Mouse (Mus musculus) lung, embryonic 15.5 days (tissue): ENCODE measurements around the gene Mettl7b. TPM values are rescaled to one million over a fixed set of nuclear protein-coding genes. Genes with fewer than 3 reads are reported as not detected.

Source experiments
- ATAC-seq: fragments of 200-750 bp; cut with Nextera tagmentation; 2 replicates; pipeline ENCODE4 v1.8.0; 2017; ENCODE audit warnings: moderate number of reproducible peaks, borderline replicate concordance; ENCODE audit not compliant: low FRiP score, low TSS enrichment; ENCODE audit errors: extremely low read depth
- H3K27ac ChIP-seq: fragments of 300-500 bp; sonication (generic); 2 replicates; pipeline ENCODE4 v1.5.1; 2015; ENCODE audit warnings: moderate library complexity, mild to moderate bottlenecking, inconsistent platforms
- H3K27me3 ChIP-seq: fragments of 300-500 bp; sonication (generic); 2 replicates; pipeline ENCODE4 v1.6.1; 2015; ENCODE audit warnings: inconsistent platforms
- H3K36me3 ChIP-seq: fragments of 300-500 bp; sonication (generic); 2 replicates; pipeline ENCODE4 v1.6.1; 2015; ENCODE audit warnings: inconsistent platforms
- H3K4me1 ChIP-seq: fragments of 300-500 bp; sonication (generic); 2 replicates; pipeline ENCODE4 v1.6.1; 2015; ENCODE audit warnings: inconsistent platforms
- H3K4me2 ChIP-seq: fragments of 300-500 bp; sonication (generic); 2 replicates; pipeline ENCODE4 v1.6.1; 2015; ENCODE audit warnings: inconsistent platforms, mild to moderate bottlenecking, moderate library complexity
- H3K4me3 ChIP-seq: fragments of 300-500 bp; sonication (generic); 2 replicates; pipeline ENCODE4 v1.5.1; 2015; ENCODE audit warnings: mild to moderate bottlenecking, inconsistent platforms
- H3K9ac ChIP-seq: fragments of 300-500 bp; sonication (generic); 2 replicates; pipeline ENCODE4 v1.6.1; 2015; ENCODE audit warnings: inconsistent platforms
- H3K9me3 ChIP-seq: fragments of 300-500 bp; sonication (generic); 2 replicates; pipeline ENCODE4 v1.6.1; 2016; ENCODE audit warnings: inconsistent platforms
- WGBS: fragments of 180-500 bp; shearing (Covaris S2); methylation state at CpG from one replicate; pipeline ENCODE4 v1.1.7; 2015; 5-methylcytosine and 5-hydroxymethylcytosine counted together
- polyA plus RNA-seq: library from polyadenylated mRNA; unstranded; fragments of >200 nt; fragmentation: Nextera tagmentation; extraction: Ambion mirVana; gene quantifications from 2 replicates; pipeline ENCODE4 v1.2.1, GENCODE M21; 2015

The Mettl7b gene
- polyA plus RNA-seq, 1 experiment from 2014 or later: not detected

GRCm38 (mm10) chr10:128938974-128939373 lies 21.8 kb downstream of the Mettl7b start:
- H3K36me3 ChIP-seq: no peaks in the 10 kb centered on the region
- H3K4me1 ChIP-seq: peaks cover 5% of the 10 kb centered on the region
- 42% methylated on average over 5 of the region's 5 CpGs for WGBS
- no peak for ATAC-seq
- no peak overlapping the region for H3K4me2 ChIP-seq
- H3K27me3 ChIP-seq: peaks cover 24% of the 10 kb centered on the region
- no peak overlapping the region for H3K27ac ChIP-seq
- no peak overlapping the region for H3K4me3 ChIP-seq
- H3K9me3 ChIP-seq: no peaks in the 10 kb centered on the region
- no peak overlapping the region for H3K9ac ChIP-seq

GRCm38 (mm10) chr10:128938457-128938856 lies 22.3 kb downstream of the Mettl7b start:
- no peak overlapping the region for H3K27ac ChIP-seq
- 78% methylated on average over 9 of the region's 9 CpGs for WGBS
- peaks cover 10% of the 10 kb centered on the region for H3K4me1 ChIP-seq
- no peaks in the 10 kb centered on the region for H3K36me3 ChIP-seq
- H3K4me3 ChIP-seq: no peak overlapping the region
- H3K27me3 ChIP-seq: peaks cover 30% of the 10 kb centered on the region
- H3K9ac ChIP-seq: no peak overlapping the region
- H3K4me2 ChIP-seq: no peak overlapping the region
- ATAC-seq: no peak
- no peaks in the 10 kb centered on the region for H3K9me3 ChIP-seq

- 56% methylated on average over 12 of the region's 12 CpGs for WGBS
- Histone ChIP-seq H3K4me3 (no peak overlapping the region), H3K4me1 (peaks cover 13% of the 10 kb centered on the region), H3K27me3 (peaks cover 36% of the 10 kb centered on the region), H3K9ac (no peak overlapping the region), H3K36me3 (no peaks in the 10 kb centered on the region), H3K27ac (no peak overlapping the region), H3K4me2 (no peak overlapping the region), H3K9me3 (no peaks in the 10 kb centered on the region)
- ATAC-seq: no peak
Measured at GRCm38 (mm10) chr10:128937756-128938390, 22.9 kb downstream of the Mettl7b start.

- Histone ChIP-seq H3K27me3 (peaks cover 55% of the 10 kb centered on the region), H3K4me1 (peaks cover 13% of the 10 kb centered on the region), H3K4me2 (no peak overlapping the region), H3K36me3 (no peaks in the 10 kb centered on the region), H3K9me3 (no peaks in the 10 kb centered on the region), H3K27ac (no peak overlapping the region), H3K4me3 (no peak overlapping the region), H3K9ac (no peak overlapping the region)
- no peak for ATAC-seq
- 69% methylated on average over 8 of the region's 8 CpGs for WGBS
Measured at GRCm38 (mm10) chr10:128935826-128936440, 24.9 kb downstream of the Mettl7b start.

GRCm38 (mm10) chr10:128934997-128935787 lies 25.6 kb downstream of the Mettl7b start:
- H3K4me1 ChIP-seq: peaks cover 13% of the 10 kb centered on the region
- H3K9me3 ChIP-seq: no peaks in the 10 kb centered on the region
- no peak overlapping the region for H3K27ac ChIP-seq
- H3K36me3 ChIP-seq: no peaks in the 10 kb centered on the region
- no peak overlapping the region for H3K4me3 ChIP-seq
- WGBS: 64% methylated on average over 7 of the region's 7 CpGs
- no peak overlapping the region for H3K4me2 ChIP-seq
- no peak for ATAC-seq
- peaks cover 58% of the 10 kb centered on the region for H3K27me3 ChIP-seq
- no peak overlapping the region for H3K9ac ChIP-seq

GRCm38 (mm10) chr10:128933976-128934721 lies 26.6 kb downstream of the Mettl7b start:
- peak overlapping the region; percentile 74 for H3K4me2 ChIP-seq
- peak overlapping the region; percentile 18 for H3K9ac ChIP-seq
- no peak for ATAC-seq
- H3K27me3 ChIP-seq: peaks cover 58% of the 10 kb centered on the region
- H3K4me3 ChIP-seq: peak overlapping the region; percentile 42
- no peaks in the 10 kb centered on the region for H3K9me3 ChIP-seq
- H3K27ac ChIP-seq: no peak overlapping the region
- no peaks in the 10 kb centered on the region for H3K36me3 ChIP-seq
- H3K4me1 ChIP-seq: peaks cover 21% of the 10 kb centered on the region
- 6% methylated on average over 21 of the region's 21 CpGs for WGBS

- 1% methylated on average over 26 of the region's 26 CpGs for WGBS
- H3K36me3 ChIP-seq: no peaks in the 10 kb centered on the region
- H3K27me3 ChIP-seq: peaks cover 58% of the 10 kb centered on the region
- H3K4me1 ChIP-seq: peaks cover 21% of the 10 kb centered on the region
- no peak within 1 kb of the TSS for H3K27ac ChIP-seq
- H3K4me3 ChIP-seq: peak within 1 kb of the TSS; percentile 42
- ATAC-seq: peak; percentile 66; the same call in 1 of the 2 replicates
- no peaks in the 10 kb centered on the region for H3K9me3 ChIP-seq
- H3K4me2 ChIP-seq: peak within 1 kb of the TSS; percentile 74
- H3K9ac ChIP-seq: peak within 1 kb of the TSS; percentile 18
Measured at GRCm38 (mm10) chr10:128933574-128933973, 27.2 kb downstream of the Mettl7b start, which contains the start of gene Itga7. TSS of gene Itga7 (plus strand) at chr10:128933818.

- no peak overlapping the region for H3K9ac ChIP-seq
- 57% methylated on average over 2 of the region's 2 CpGs for WGBS
- no peak overlapping the region for H3K4me3 ChIP-seq
- no peak overlapping the region for H3K4me2 ChIP-seq
- no peak overlapping the region for H3K27ac ChIP-seq
- peaks cover 61% of the 10 kb centered on the region for H3K27me3 ChIP-seq
- H3K9me3 ChIP-seq: no peaks in the 10 kb centered on the region
- peaks cover 27% of the 10 kb centered on the region for H3K4me1 ChIP-seq
- no peaks in the 10 kb centered on the region for H3K36me3 ChIP-seq
- no peak for ATAC-seq
Measured at GRCm38 (mm10) chr10:128931441-128931840, 29.3 kb downstream of the Mettl7b start.

GRCm38 (mm10) chr10:128929638-128930378 lies 31.0 kb downstream of the Mettl7b start:
- ATAC-seq: peak; percentile 69
- 36% methylated on average over 7 of the region's 7 CpGs for WGBS
- H3K27me3 ChIP-seq: peaks cover 45% of the 10 kb centered on the region
- H3K4me3 ChIP-seq: no peak overlapping the region
- no peak overlapping the region for H3K4me2 ChIP-seq
- H3K27ac ChIP-seq: peak overlapping the region; percentile 18
- H3K9ac ChIP-seq: no peak overlapping the region
- H3K4me1 ChIP-seq: peaks cover 27% of the 10 kb centered on the region
- H3K9me3 ChIP-seq: no peaks in the 10 kb centered on the region
- no peaks in the 10 kb centered on the region for H3K36me3 ChIP-seq

GRCm38 (mm10) chr10:128928356-128928755 lies 32.4 kb downstream of the Mettl7b start:
- Histone ChIP-seq H3K4me3 (no peak overlapping the region), H3K9me3 (no peaks in the 10 kb centered on the region), H3K9ac (no peak overlapping the region), H3K27ac (no peak overlapping the region), H3K4me2 (no peak overlapping the region), H3K27me3 (peaks cover 31% of the 10 kb centered on the region), H3K4me1 (peaks cover 25% of the 10 kb centered on the region), H3K36me3 (no peaks in the 10 kb centered on the region)
- no peak for ATAC-seq
- 37% methylated on average over 4 of the region's 4 CpGs for WGBS

GRCm38 (mm10) chr10:128923935-128924334 lies 36.9 kb downstream of the Mettl7b start, which contains the start of gene Bloc1s1:
TSS of gene Bloc1s1 (minus strand) at chr10:128924035.
- H3K36me3 ChIP-seq: 0 out of 2 replicates have a peak, but pooled peaks cover 1% of the 10 kb centered on the region
- WGBS: 62% methylated on average over 9 of the region's 9 CpGs
- peak within 1 kb of the TSS; percentile 88 for H3K4me2 ChIP-seq
- peak within 1 kb of the TSS; percentile 86 for H3K4me3 ChIP-seq
- peaks cover 4% of the 10 kb centered on the region; the same call in 1 of the 2 replicates for H3K27me3 ChIP-seq
- no peaks in the 10 kb centered on the region for H3K9me3 ChIP-seq
- peaks cover 50% of the 10 kb centered on the region for H3K4me1 ChIP-seq
- peak within 1 kb of the TSS; percentile 86 for H3K9ac ChIP-seq
- peak within 1 kb of the TSS; percentile 97 for H3K27ac ChIP-seq
- ATAC-seq: no peak
